Mouse (Mus musculus): ENCODE measurements around the gene Mindy1.

The Mindy1 gene

DNA sequence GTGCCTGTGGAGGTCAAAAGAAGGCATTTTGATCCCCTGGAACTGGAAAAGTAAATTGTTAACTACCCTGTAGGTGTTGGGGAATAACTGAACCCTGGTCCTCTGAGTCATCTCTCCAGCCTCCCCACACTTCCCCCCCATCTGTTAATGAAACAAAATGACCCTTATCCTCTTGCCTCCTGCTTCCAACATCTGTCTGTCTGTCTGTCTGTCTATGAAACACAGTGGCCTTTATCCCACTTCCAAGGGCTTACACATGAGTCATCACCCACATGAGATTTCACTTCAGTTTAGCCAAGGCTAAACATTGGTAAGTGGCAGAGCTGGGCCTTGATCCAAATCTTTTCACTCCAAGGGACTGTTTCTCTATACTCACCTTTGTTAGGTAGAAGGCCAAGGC lies 13.3 kb upstream of the Mindy1 start:
- DNase-seq (ENCODE audit: inconsistent ontology term), result peak; percentile 41

DNA sequence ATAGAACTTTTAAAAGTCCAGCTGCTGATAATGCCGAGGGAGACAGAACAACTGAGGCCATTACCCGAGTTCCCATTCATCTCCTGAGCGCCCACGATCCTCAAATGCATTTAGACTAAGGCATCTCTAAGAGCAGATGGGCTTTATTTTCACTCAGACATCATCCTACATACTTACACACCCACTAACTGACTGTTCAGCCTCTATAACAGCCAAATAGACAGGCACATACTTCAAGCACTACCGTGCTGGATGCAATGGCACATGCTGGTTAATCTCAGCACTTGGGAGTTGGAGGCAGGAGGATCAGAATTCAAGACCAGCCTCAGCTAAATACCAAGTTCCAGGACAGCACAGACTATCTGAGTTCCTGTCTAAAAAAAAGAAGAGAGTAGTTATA lies 11.4 kb upstream of the Mindy1 start:
- no peak for DNase-seq (ENCODE audit: inconsistent ontology term)

DNA sequence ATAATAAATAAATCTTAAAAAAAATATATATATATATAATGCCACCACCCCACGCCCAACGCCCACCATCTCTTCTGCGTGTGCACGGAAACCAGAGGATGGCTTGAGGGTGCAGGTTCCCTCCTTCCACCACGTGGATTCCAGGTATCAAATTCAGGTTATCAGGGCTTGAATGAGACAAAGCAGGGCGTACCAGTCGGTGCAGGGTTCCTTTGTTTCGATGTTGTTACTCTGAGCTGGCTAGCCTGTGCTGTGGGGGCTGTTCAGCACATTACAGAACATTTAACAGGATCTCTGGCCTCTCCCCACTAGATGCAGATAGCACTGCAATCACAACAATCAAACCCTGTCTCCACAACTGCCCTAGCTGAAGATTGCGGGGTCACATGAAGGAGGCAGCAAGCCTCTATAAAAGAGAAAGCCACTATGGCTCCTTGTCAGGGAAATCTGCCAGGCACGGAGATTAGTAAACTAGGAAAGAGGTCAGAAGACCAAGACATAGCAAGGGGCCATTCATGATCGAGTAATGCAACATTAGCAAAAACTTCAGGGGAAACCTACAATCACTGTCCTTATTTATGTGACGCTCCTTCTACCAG lies 10.3 kb upstream of the Mindy1 start:
- no peak for DNase-seq (ENCODE audit: inconsistent ontology term)

DNA sequence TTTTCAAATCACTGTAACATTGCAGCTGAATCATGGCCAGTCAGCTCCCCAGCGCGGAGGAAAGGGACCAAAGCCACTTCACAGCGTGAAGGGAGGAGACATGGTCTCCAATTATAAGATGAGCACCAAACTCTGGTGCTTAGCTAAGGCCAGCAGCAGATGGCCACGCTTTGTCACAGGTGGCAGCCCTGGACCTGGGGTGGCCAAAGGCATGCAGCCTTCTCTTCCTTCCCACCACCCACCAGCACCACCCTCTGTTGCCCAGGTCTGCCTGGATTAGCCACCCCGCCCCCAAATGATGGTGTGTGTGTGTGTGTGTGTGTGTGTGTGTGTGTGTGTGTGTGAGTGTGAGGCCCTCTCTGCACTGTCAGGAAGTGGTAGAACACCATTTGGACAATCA lies 7.7 kb upstream of the Mindy1 start:
- DNase-seq (ENCODE audit: inconsistent ontology term), result no peak

DNA sequence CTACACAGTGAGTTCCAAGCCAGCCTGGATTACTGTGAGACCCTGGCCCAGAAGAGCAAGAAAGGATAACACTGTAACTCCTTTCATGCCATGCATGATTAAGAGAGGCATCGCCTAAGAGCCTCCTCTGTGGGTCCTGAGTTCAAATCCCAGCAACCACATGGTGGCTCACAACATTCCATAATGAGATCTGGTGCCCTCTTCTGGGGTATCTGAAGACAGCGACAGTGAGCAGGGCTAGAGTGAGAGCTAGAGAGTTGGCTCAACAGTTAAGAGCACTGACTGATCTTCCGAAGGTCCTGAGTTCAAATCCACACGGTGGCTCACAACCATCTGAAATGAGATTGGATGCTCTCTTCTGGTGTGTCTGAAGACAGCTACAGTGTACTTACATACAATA lies 6.7 kb upstream of the Mindy1 start:
- no peak for DNase-seq (ENCODE audit: inconsistent ontology term)

DNA sequence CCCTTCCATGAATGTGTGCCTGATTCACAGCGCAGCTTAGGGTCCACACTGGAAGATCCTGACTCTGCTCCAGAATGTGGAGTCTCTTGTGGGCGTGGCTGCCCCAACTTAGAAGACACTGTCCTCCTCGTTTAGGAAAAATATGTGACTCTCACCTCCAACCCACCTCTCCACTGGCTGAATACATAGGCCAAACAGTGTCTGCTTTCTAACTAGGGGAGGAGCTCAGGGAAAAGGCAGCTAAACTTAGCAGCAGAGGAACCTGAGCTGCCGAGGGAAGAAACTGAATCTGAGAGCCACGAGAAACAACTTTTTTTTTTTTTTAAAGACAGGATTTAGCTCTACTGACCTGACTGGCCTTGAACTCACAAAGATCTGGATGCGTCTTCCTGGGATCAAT lies 6.0 kb upstream of the Mindy1 start:
- DNase-seq (ENCODE audit: inconsistent ontology term), result no peak

DNA sequence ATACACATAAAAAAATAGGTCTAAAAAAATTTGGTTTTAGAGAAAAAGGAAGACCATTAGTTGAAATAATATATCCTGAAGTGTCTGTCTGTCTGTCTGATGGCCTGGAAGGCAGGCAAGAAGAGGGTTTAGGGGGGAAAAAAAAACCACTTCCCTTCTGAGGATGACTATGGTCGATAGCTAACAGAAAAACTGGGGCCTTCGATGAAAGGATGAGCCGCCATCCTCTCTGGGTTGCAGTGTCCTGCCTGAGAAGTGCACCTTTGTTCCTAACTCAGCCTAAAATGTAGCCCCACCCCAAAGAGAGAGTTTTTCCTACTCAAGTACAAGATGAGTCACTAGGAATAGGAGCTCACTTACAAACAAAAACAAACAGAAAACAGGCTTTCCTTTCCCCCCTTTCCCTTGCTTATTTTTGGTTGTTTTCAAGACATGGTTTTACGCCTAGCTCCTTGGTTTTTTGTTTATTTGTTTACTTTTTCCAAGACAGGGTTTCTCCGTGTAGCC lies 4.7 kb upstream of the Mindy1 start:
- no peak for DNase-seq (ENCODE audit: inconsistent ontology term)

DNA sequence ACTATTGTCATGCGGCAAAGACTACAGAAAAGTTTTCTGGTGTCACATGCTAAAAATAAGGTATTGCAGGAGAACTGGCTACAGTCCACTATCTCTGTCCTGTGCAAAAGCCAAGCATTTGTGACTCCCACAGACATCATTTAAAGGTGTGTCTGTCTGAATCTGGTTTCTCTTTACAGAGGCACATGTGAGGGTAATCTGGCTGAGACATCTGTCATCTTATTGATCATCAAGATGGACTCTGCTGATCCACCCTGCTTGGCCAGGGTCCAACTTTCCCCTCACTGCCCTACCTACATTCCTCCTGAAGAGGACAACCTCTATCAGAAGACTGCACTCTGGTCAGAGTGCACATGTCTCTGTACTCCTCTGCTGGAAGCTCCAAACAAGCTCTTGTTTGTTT lies 4.0 kb upstream of the Mindy1 start:
- no peak for DNase-seq (ENCODE audit: inconsistent ontology term)

DNA sequence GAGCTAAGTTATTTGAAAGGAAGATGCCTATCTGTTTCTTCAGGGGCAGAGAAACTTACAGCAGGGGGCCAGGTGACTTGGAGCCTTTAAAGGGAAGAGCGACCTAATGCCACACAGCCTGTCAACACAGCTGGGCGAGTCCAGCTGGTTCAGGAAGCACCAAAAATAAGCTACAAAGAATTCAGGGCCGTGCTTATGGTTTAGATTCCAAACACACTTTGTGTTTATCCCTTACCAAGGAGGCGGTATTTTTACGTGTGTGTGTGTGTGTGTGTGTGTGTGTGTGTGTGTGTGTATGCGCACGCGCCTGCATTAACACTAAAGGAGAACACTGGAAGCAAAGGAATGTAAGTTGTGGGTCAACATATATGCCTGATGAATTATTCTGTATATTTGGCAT lies 398 bp upstream of the Mindy1 start:
- DNase-seq (ENCODE audit: inconsistent ontology term), result peak; percentile 28

DNA sequence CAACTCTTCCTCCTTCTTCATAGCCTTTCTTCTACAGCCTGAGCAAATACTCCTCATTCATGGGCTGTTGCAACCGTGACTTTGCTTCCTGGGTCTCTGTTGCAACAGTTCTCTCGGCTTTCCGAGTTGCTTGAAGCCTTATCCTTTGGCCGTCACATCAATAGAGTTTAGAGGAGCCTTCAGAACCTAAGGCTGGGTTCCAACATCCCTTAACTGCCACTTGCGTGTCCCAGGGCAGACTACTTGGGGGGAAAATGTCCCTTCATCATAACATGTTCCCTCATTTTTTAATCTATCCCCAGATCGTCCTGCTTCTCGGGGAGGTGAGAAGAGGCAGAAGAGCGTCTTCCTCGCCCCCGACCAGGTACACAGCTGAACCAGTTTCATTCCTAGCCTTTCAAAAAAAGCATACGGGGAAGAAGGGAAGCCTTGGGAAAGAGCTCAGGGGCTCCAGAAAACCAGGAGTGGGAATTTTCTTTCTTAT lies 1.3 kb downstream of the Mindy1 start:
- DNase-seq (ENCODE audit: inconsistent ontology term), result no peak

DNA sequence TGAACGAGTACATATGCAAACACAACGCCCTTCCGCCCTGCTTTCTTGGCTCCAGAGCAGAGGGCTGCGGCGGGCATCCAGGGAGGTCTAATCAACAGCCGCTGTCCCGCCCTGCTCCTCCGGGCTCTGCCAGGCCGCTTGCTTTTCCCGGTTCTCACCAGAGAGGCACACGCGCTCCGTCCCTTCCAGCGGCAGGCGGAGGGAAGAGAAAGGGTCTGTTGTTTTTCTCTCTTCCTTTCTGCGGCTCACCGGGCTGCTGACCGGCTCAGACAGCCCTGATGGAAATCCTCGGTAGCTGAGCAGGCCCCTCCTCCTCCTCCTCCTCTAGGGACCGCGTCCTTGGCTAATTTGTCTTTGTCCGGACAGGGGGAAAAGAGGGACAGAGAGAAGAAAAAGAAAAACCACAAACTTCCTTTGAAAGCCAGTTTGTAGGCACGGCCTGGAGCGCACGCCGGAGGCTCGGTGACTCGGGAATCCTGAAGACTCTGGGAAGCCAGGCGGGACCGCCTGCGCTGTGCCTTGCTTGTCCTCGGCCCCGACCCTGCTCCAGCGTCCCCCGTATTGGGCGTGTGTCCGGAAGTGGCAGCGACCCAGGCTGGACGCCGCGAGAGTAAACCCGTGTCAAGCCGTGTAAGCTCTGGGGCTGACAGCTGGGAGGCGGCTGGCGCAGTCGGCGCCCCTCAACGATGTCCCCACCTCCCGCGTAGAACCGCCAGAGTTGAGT lies 1.9 kb downstream of the Mindy1 start:
- peak; percentile 87 for DNase-seq (ENCODE audit: inconsistent ontology term)

DNA sequence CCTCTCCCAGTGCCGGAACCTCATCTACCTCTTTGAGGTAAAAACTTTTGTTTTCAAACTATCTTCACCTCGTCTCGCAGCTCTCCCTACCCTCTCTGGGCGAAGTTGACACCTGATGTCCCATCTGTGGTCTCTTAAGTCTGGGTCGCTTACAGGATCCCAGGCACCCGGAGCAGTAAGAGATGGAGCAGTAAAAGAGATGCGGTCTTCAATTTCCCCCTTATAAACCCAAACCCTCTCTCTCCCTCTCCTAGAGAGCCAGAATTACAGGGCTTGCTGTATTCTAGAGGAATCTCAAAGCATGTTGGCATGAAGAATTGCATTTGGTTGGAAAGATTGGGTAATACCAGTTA lies 2.4 kb downstream of the Mindy1 start:
- no peak for DNase-seq (ENCODE audit: inconsistent ontology term)

DNA sequence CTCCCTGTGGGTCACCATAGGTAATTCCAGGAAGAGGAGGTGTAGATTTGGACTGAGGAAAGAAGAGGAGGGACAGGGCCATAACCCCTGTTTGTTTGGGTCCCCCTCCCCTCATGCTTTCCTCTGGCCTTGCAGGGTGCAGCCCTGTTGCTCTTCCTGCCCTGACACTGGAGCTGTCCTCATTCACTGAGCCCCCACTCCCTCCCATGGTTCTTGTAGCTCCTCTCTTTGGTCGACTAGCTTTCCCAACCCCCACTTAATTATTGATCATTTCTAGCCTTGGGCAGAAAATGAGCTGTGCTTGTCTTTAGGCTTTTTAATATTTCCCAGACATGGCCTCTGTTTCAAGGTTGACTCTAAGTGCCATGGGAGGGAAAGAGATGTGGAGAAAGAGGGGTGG lies 2.9 kb downstream of the Mindy1 start:
- DNase-seq (ENCODE audit: inconsistent ontology term), result no peak

DNA sequence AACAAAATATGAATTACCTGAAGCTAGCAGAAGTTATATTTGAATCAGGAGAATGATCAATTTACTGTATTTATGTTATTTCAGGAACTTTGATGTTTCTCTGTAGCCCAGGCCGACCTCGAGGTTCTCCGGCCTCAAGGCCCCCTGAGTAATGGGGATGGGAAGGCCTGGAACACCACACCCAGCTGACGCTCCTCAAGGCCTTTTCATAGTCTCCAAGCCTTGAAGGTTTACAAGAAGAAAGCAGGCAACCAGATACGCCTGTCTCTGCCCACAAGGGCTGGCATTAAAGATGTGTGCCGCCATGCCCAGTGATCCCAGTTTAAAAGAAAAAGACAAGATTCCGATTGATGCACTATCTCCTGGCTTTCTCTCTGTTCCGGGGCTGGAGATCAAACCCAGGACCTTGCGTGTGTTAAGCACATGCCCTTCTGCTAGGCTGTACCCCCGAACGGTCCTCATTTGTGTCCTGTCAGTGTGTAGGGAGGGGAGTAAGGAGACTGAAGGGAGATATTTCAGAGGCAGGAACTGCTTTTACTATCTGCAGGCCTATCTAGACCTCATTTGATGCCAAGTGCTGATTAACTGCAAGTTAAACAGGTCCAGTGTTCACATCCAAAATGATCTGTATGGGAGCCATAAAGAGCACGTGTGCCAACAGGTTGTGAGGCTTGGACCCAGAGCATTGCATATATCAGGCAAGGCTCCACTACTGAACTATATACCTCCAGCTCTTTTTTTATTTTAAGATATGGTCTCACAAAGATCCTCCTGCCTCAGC lies 3.5 kb downstream of the Mindy1 start:
- DNase-seq (ENCODE audit: inconsistent ontology term), result no peak

DNA sequence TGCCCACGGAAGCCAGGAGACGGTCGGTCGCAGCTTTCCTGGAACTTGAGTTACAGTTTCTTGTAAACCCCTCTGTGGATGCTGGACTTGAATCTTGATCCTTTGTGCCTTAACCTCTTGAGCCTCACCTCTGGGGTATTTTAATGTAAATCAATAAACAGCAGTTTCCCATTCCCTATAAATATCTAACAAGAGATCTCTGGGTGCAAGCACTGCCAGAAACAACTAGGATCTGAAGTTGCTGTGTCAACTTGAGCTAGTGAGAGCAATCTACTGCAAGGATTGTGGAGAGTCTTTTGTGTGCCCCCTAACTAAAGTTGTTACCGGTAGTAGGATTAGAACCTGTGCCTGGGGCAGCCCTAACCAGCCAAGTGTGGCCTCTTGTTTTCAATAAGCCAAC lies 4.2 kb downstream of the Mindy1 start:
- no peak for DNase-seq (ENCODE audit: inconsistent ontology term)

DNA sequence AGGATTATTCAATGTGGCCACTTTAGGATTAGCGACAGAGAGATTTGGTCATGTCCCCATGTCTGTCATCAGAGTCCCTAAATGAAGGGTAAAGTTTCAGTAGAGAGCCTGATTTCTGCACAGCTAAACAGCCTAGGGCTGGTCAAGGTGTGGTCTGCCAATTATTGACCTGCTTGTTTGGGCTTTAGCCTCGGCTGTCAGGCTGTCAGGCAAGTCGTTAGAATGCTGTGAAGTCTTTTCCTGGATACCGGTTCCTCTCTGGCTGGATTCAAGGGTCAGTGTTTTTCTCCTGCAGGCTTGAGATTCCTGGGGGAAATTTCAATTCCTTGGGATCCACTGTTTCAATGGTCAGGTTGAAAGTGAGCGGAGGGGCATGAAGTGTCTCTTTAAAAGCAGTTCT lies 4.9 kb downstream of the Mindy1 start:
- DNase-seq (ENCODE audit: inconsistent ontology term), result no peak

DNA sequence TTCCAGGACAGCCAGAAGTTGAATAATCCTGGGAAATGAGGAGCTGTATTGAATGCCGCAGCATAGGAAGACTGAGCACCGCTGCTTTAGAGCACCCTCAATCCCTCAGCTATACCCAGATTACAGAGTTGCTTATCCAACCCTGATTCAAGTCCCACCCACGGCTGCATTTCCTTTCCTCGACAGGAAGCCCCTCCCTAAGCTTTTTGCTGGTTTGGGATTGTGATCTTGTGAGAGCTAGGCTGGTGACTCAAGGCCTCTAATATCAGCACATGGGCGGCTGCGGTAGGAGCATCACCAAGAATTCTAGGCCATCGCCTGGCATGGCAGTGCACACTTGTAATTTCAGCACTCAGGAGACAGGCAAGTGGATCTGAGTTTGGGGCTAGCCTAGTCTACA lies 5.4 kb downstream of the Mindy1 start:
- DNase-seq (ENCODE audit: inconsistent ontology term), result no peak

DNA sequence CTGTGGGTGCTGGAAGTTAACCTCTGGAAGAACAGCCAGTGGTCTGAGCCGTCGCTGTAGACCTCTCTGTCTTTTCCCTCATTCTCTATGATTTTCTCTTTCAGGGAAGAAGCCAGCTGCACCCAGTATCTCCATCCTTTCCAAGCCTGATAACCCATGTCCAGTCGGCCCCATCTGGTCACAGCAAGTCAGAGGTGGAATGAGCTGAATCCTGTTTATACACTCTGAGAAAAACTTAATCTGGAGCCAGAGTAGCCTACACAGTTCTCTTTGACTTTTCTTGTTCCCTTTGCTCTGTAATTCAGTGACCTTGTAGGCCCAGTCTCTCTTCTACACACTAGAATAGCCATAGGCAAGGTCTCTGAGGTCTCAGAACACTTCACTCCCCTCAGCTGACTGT lies 6.4 kb downstream of the Mindy1 start:
- DNase-seq (ENCODE audit: inconsistent ontology term), result no peak

DNA sequence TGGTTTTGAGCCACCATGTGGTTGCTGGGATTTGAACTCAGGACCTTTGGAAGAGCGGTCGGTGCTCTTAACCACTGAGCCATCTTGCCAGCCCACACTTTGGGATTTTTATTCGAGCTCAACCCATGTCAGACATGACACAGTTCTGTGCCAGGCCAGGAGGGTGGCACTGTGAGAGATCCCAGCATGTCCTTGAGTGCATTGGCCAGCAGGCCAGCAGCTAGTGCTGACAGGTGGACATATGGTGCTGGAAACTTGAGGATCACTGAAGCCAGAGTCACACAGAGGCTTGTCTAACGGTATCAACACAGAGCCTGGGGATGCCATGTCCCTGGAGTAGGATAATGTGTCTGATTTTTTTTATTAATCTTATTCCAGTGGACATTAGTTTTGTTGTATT lies 8.3 kb downstream of the Mindy1 start:
- no peak for DNase-seq (ENCODE audit: inconsistent ontology term)

DNA sequence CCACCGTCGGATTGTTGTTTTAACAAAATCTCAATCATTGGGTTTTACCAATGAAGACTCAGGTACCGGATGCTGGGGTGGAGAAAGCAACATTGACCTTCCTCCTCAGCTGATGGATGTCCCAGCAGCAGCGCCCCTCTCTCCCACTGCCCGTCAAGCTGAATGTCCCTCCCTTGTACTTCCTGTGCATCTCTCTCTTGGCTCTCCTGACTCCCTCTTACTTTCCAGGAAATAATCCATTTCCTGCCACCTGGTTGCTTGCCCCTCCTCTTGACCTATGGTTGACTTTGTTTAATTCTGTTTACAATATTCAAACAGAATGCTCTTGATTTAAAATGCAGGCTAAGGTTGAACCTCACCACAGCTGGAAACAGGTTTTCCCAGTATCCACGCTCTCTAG lies 9.0 kb downstream of the Mindy1 start:
- DNase-seq (ENCODE audit: inconsistent ontology term), result no peak

DNA sequence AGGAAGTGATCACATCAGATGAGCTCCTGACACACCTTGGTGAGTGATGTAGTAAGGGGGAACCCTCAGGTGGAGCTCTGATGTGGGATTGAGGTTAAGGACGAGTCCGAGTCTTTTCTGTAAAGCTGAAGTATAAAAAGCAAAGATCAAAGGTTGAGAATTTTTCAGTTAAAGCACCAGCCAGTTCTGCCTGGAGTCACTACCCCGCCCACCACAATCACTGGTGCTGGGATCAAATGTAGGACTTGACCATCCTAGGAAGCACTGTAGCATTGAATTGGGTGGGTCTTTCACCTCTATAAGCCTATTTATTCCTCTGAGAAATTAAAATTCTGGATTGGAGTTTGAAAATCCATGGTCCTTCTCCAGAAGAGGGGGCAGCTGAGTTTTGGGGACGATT lies 9.9 kb downstream of the Mindy1 start:
- DNase-seq (ENCODE audit: inconsistent ontology term), result no peak

DNA sequence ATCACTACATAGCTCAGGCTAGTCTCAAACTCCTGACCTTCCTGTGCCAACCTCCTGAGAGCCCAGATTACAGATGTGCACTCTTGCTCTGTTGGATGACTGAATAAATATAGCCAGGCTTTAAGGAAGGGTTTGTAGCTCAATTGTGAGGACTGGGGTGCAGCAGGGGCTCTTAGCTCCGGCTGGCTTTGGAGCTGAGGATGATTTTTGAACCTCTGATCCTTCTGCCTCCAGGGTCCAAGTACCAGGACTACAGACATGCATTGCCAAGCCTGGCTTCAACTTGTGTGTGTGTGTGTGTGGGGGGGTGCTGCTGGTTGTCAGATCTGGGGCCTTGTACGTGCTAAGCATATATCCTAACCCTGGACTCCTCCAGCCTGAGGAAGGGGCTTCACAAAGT lies 11.8 kb downstream of the Mindy1 start:
- DNase-seq (ENCODE audit: inconsistent ontology term), result no peak

DNA sequence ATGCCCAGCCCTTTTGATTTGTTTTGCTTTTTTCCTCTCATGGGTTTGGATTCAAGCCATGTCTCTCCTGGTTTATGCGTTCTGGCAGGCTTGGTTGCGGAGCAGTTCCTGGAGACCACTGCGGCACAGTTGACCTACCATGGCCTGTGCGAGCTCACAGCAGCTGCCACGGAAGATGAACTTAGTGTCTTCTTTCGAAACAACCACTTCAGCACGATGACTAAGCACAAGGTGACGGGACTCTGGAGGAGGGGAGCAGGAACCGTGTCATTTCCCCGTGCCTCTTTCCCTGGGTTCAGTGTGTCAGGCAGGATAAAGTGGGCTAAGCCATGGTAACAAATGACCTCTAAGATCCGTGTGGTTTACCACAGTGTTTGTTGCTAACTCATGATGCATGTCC lies 12.4 kb downstream of the Mindy1 start:
- no peak for DNase-seq (ENCODE audit: inconsistent ontology term)
